Mouse (Mus musculus) lung, postnatal 0 days (tissue): ENCODE measurements at regions not wholly inside any gene's neighbourhood (a gene's known extent, or its start where the extent isn't known, plus 50 kb on each side); places are given as distances from the start of the nearest gene placed in this dataset.

Source experiments
- ATAC-seq: fragments of 200-750 bp; cut with Nextera tagmentation; 2 replicates; pipeline ENCODE4 v1.8.0; 2017; ENCODE audit warnings: moderate library complexity
- DNase-seq: peaks from one replicate; pipeline ENCODE4 v3.0.0-alpha.2; 2016; ENCODE audit warnings: low spot score
- H3K27ac ChIP-seq: fragments of 300-500 bp; sonication (generic); 2 replicates; pipeline ENCODE4 v1.5.1; 2014; ENCODE audit warnings: antibody characterized with exemption, mild to moderate bottlenecking, low read length, mixed read lengths
- H3K27me3 ChIP-seq: fragments of 300-500 bp; sonication (generic); replicated peaks from 2 replicates; pipeline ENCODE4 v1.6.1; 2014; ENCODE audit warnings: low read length, mixed read lengths; ENCODE audit not compliant: insufficient read depth
- H3K36me3 ChIP-seq: fragments of 300-500 bp; sonication (generic); 2 replicates; pipeline ENCODE4 v1.6.1; 2014; ENCODE audit warnings: low read length, mixed read lengths; ENCODE audit not compliant: insufficient read depth
- H3K4me1 ChIP-seq: fragments of 300-500 bp; sonication (generic); 2 replicates; pipeline ENCODE4 v1.6.1; 2014; ENCODE audit warnings: antibody characterized with exemption, low read depth, low read length, mixed read lengths; ENCODE audit not compliant: insufficient read depth
- H3K4me2 ChIP-seq: fragments of 300-500 bp; sonication (generic); replicated peaks from 2 replicates; pipeline ENCODE4 v1.6.1; 2014; ENCODE audit warnings: low read depth, mild to moderate bottlenecking, low read length, moderate library complexity, mixed read lengths
- H3K4me3 ChIP-seq: fragments of 300-500 bp; sonication (generic); 2 replicates; pipeline ENCODE4 v1.5.1; 2014; ENCODE audit warnings: low read depth, low read length
- H3K9ac ChIP-seq: fragments of 300-500 bp; sonication (generic); replicated peaks from 2 replicates; pipeline ENCODE4 v1.6.1; 2014; ENCODE audit warnings: low read depth, mild to moderate bottlenecking
- H3K9me3 ChIP-seq: fragments of 300-500 bp; sonication (generic); 2 replicates; pipeline ENCODE4 v1.6.1; 2016; ENCODE audit warnings: low read length, mixed read lengths
- CTCF ChIP-seq: IDR thresholded peaks from 2 replicates; pipeline ENCODE4 v1.5.1; 2016; ENCODE audit warnings: antibody characterized with exemption, mild to moderate bottlenecking
- EP300 ChIP-seq: IDR thresholded peaks from 2 replicates; pipeline ENCODE4 v1.6.1; 2016; ENCODE audit warnings: antibody characterized with exemption, mild to moderate bottlenecking, control low read depth
- WGBS: fragments of 180-500 bp; shearing (Covaris S2); extraction: QIAGEN DNeasy Blood & Tissue Kit; methylation state at CpG from one replicate; pipeline ENCODE4 v1.1.7; 2014; 5-methylcytosine and 5-hydroxymethylcytosine counted together

DNA sequence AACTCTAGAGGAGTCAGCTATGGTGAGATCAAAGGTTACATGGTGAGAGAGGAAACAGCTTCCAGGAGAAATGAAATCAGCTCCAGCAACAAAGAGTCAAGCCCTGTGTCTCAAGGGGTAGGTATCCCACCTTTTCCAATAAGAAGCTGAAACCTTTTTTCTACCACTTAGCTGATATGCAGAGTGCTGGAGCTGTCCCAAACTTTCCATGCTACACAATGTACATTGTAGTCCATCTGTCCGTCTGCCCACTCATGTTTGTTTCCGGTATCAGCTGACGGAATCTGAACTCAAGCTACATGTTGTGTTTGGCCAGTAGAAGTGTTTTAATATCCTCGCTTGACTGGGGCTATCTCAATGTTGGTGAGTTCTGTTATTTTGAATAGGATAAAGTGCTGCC lies 83.6 kb upstream of the Ngf start:
- no peak for TF ChIP-seq EP300
- no peak for TF ChIP-seq CTCF
- WGBS, result 77% methylated on average over 4 of the region's 4 CpGs
- Histone ChIP-seq H3K4me1 (no peaks in the 10 kb centered on the region), H3K27ac (no peak overlapping the region), H3K27me3 (no peaks in the 10 kb centered on the region), H3K9me3 (no peaks in the 10 kb centered on the region), H3K36me3 (no peaks in the 10 kb centered on the region), H3K4me3 (no peak overlapping the region), H3K9ac (no peak overlapping the region), H3K4me2 (no peak overlapping the region)
- DNase-seq, result no peak
- no peak for ATAC-seq

DNA sequence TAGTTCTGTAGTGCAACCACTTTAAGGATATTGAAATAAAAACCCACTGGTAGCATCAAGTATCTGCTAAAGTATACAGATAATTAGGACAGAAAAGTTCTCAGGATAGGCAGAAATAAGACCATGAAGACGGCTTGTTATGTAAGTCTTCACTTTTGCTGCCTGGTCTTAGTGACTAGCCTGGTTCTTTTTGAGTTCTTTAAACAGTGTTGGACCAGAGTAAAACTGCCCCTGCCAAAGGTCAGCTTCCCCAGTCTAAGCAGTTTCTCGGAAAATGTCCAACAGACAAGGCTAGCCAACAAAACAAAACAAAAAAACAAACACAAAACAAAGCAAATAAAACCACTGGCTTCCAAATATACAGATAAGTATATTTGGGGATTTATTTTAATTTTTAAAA lies 85.1 kb upstream of the Ngf start:
- Histone ChIP-seq H3K36me3 (no peaks in the 10 kb centered on the region), H3K27ac (no peak overlapping the region), H3K9ac (no peak overlapping the region), H3K9me3 (no peaks in the 10 kb centered on the region), H3K4me3 (no peak overlapping the region), H3K4me2 (no peak overlapping the region), H3K27me3 (no peaks in the 10 kb centered on the region), H3K4me1 (no peaks in the 10 kb centered on the region)
- DNase-seq (no peak), ATAC-seq (no peak)
- TF ChIP-seq EP300, result no peak
- TF ChIP-seq CTCF, result no peak
- 63% methylated on average over 2 of the region's 2 CpGs for WGBS

DNA sequence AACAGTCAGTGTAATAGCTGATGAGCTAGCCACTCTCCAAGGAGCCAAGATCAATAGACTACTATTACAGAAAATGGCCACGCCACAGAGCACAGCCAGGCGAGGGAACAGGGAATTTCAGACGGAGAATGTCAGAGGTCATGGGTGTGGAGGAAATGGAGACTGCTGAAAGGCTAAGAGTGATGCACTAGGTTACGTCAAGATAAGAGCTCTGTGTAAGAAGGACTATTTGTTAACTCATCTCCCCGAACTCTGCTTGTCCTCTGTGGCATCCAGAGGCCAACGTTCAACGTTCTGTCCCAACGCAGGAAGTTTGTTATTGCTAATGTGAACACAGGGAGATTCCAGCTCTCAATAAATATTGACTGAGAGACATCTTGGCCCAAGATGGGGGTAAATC lies 86.0 kb upstream of the Ngf start:
- H3K4me3 ChIP-seq, result no peak overlapping the region
- H3K4me2 ChIP-seq, result no peak overlapping the region
- no peaks in the 10 kb centered on the region for H3K9me3 ChIP-seq
- DNase-seq (no peak), ATAC-seq (no peak)
- TF ChIP-seq CTCF (no peak), EP300 (no peak)
- 30% methylated on average over 8 of the region's 8 CpGs for WGBS
- H3K36me3 ChIP-seq, result no peaks in the 10 kb centered on the region
- H3K27ac ChIP-seq, result no peak overlapping the region
- no peak overlapping the region for H3K9ac ChIP-seq
- no peaks in the 10 kb centered on the region for H3K4me1 ChIP-seq
- no peaks in the 10 kb centered on the region for H3K27me3 ChIP-seq

DNA sequence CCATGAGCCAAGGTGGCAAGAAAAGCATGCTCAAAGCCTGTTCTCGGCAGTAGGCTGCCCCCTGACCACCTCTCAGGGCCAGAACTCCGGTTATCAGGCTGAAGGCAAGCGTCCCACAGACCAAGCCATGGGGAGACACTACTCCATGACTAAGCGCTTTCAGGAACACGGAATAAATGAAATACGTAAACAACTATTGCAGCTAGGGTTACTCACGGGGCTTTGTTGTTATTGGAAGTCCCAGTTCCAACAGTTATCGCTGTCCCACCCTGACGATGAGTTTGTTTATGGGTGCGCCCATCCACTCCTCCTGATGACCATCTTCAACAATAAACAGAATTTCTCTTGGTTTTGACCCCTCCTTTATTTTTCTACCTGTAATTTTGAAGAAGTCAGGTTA lies 88.0 kb upstream of the Ngf start:
- Histone ChIP-seq H3K27ac (no peak overlapping the region), H3K4me2 (no peak overlapping the region), H3K9ac (no peak overlapping the region), H3K36me3 (no peaks in the 10 kb centered on the region), H3K27me3 (no peaks in the 10 kb centered on the region), H3K4me1 (no peaks in the 10 kb centered on the region), H3K9me3 (no peaks in the 10 kb centered on the region), H3K4me3 (no peak overlapping the region)
- TF ChIP-seq EP300, result no peak
- no peak for TF ChIP-seq CTCF
- DNase-seq (no peak), ATAC-seq (no peak)
- 88% methylated on average over 10 of the region's 10 CpGs for WGBS

DNA sequence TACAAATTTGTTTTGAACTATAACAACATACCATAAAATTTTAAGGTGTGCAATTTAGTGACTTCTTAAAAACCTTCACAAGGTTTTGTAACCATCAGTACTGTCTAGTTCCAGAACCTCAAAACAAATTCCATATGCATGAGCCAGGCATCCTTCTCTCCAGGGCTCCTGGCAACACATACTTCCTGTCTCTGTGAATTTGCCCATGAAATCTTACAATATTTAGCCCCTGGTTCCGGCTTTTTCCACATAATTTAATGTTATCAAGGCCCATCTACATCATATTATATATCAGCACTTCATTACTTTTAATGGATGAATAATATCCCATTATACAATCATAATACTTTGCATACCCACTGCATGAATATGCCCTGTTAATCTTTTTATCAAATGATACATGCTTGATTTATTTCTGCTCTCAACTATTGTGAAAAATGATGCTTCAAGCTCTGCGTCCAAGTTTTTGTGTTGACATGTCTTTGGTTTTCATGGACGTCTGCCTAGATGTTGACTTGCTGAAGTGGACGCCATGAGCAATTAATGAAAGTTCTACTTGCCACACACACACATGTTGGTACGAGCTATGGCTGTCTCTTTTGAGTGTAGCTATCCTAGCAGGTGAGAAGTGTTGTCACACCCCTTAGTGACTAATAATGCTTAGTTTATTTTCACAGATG lies 95.2 kb upstream of the Ngf start:
- Histone ChIP-seq H3K4me1 (no peaks in the 10 kb centered on the region), H3K27ac (no peak overlapping the region), H3K36me3 (no peaks in the 10 kb centered on the region), H3K9ac (no peak overlapping the region), H3K27me3 (no peaks in the 10 kb centered on the region), H3K4me3 (no peak overlapping the region), H3K9me3 (no peaks in the 10 kb centered on the region), H3K4me2 (no peak overlapping the region)
- ATAC-seq (no peak), DNase-seq (no peak)
- 75% methylated on average over 5 of the region's 5 CpGs for WGBS
- TF ChIP-seq EP300, result no peak
- no peak for TF ChIP-seq CTCF

DNA sequence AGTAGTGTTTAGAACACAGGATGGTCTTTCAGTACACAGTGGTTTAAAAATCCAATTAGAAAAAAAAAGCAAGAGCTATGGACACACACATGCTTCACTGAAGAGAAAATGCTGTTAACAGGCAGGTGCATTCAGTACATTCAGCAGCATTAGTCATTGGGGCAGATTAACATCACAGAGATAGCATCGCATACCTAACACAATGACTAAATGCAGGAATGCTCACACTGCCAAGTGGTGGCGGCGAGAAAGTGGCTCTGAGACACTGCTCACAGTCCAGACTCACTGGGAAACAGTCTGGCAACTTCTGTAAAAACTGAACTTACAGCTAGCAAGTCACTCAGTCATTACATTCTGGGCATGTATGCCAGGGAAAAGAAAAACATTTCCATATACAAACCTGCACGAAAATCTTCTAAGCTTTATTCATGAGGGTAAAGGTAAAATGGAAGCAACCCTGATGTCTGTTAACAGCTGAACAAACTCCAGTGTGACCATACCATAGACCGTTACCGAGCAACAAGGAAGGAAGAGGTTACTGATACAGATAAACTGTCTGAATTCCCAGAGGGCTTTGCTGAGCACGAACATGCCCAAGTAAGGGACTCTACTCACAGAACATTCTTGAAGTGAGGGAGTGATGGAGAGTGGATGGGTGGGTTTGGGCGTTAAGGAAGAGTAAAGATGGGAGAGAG lies 97.4 kb upstream of the Ngf start:
- no peaks in the 10 kb centered on the region for H3K27me3 ChIP-seq
- H3K27ac ChIP-seq, result no peak overlapping the region
- WGBS, result 68% methylated on average over 8 of the region's 8 CpGs
- TF ChIP-seq EP300 (peak; percentile 19; the same call in 1 of the 2 replicates), CTCF (no peak)
- H3K4me3 ChIP-seq, result no peak overlapping the region
- H3K9me3 ChIP-seq, result no peaks in the 10 kb centered on the region
- H3K9ac ChIP-seq, result no peak overlapping the region
- H3K4me2 ChIP-seq, result no peak overlapping the region
- H3K4me1 ChIP-seq, result no peaks in the 10 kb centered on the region
- no peaks in the 10 kb centered on the region for H3K36me3 ChIP-seq
- DNase-seq (no peak), ATAC-seq (no peak)
